Mouse (Mus musculus) activated CD4-positive, CD25-positive, alpha-beta regulatory T cell, adult 4 months (primary cell): ENCODE measurements at regions not wholly inside any gene's neighbourhood (a gene's known extent, or its start where the extent isn't known, plus 50 kb on each side); places are given as distances from the start of the nearest gene placed in this dataset.

Experiments
- ATAC-seq: one replicate; pipeline ENCODE4 v1.8.0; 2017

- no peak for ATAC-seq
Measured at GRCm38 (mm10) chr12:7662027-7662426, 315.4 kb upstream of the Apob start.

GRCm38 (mm10) chr12:7670114-7670513 lies 307.3 kb upstream of the Apob start:
- ATAC-seq: no peak

GRCm38 (mm10) chr12:7670561-7670960 lies 306.9 kb upstream of the Apob start:
- ATAC-seq: no peak

GRCm38 (mm10) chr12:7691996-7692395 lies 285.5 kb upstream of the Apob start:
- ATAC-seq: no peak

- ATAC-seq: no peak
Measured at GRCm38 (mm10) chr12:7698324-7698944, 279.0 kb upstream of the Apob start.

- no peak for ATAC-seq
Measured at GRCm38 (mm10) chr12:7709102-7709501, 268.3 kb upstream of the Apob start.

- no peak for ATAC-seq
Measured at GRCm38 (mm10) chr12:7709872-7710271, 267.6 kb upstream of the Apob start.

GRCm38 (mm10) chr12:7715091-7715490 lies 262.4 kb upstream of the Apob start:
- ATAC-seq: no peak

- ATAC-seq: no peak
Measured at GRCm38 (mm10) chr12:7718556-7718955, 258.9 kb upstream of the Apob start.

GRCm38 (mm10) chr12:7719080-7719479 lies 258.4 kb upstream of the Apob start:
- no peak for ATAC-seq

- ATAC-seq: no peak
Measured at GRCm38 (mm10) chr12:7724992-7725391, 252.5 kb upstream of the Apob start.

- ATAC-seq: no peak
Measured at GRCm38 (mm10) chr12:7738020-7738419, 239.4 kb upstream of the Apob start.

GRCm38 (mm10) chr12:7738629-7739351 lies 238.7 kb upstream of the Apob start:
- no peak for ATAC-seq

GRCm38 (mm10) chr12:7739352-7739994 lies 238.0 kb upstream of the Apob start:
- no peak for ATAC-seq

- ATAC-seq: no peak
Measured at GRCm38 (mm10) chr12:7746708-7747107, 230.7 kb upstream of the Apob start.

GRCm38 (mm10) chr12:7749319-7750238 lies 227.9 kb upstream of the Apob start:
- ATAC-seq: no peak

GRCm38 (mm10) chr12:7754861-7755260 lies 222.6 kb upstream of the Apob start:
- ATAC-seq: no peak

- no peak for ATAC-seq
Measured at GRCm38 (mm10) chr12:7764795-7765697, 212.4 kb upstream of the Apob start.

- ATAC-seq: no peak
Measured at GRCm38 (mm10) chr12:7774127-7774526, 203.3 kb upstream of the Apob start.

- no peak for ATAC-seq
Measured at GRCm38 (mm10) chr12:7776335-7776734, 201.1 kb upstream of the Apob start.

GRCm38 (mm10) chr12:7777220-7778055 lies 200.0 kb upstream of the Apob start:
- ATAC-seq: no peak
